Mouse (Mus musculus) right cerebral cortex, postnatal 10 days (tissue): ENCODE measurements around the gene Ccdc110.

ENCODE experiments used
- DNase-seq, 2 experiments: peaks; one replicate each; pipeline ENCODE4 v3.0.0; 2021; ENCODE audit warnings: low spot score in 2 of 2

The Ccdc110 gene

DNA sequence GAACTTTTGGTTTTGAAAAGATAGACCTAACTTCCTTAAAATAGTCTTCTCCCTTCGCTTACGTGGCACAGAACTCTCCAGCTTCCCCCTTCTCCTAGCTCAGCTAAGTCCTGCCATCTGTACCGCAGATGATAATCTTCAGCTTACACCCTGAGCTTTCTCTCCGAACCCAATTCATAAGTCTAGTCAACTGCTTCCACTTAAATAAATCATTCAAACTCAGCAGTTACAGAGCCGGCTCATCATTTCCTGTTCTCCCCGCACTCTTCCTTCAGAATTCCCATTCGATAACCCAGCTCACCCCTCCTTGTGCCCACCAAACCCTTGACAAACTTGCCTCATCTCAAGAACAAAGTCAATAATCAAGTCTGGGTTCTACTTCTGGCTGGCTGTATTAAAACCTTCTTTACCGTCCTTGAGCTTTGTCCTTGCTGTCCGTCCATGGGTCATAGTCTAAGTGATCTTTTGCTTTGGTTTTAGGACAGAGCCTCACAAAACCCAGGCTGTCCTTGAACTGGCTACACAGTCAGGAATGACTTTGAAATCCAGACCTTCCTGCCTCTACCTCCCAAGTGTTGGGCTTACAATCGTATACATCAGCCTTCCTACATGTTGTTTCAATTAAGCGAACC is 41.5 kb downstream of the Ccdc110 start:
- DNase-seq, result no peak

DNA sequence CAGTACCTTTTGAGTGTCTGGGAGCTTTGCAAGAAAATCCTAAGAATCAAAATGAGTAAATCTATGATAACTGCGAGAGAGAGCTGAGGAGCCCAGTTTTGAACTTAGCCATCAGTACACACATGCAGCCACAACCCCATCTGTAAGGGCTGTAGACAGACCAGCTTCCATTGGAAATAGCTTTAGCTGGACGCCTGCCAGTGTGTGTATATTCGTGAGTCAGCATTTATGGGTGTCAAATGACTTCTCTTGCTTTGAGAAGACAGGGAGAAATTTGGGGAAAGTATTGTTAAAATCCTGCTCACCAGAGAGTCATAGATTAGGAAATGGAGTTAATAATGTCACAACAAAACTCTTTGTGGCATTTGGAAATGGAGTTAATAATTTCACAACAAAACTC is 52.2 kb downstream of the Ccdc110 start:
- DNase-seq, result no peak

DNA sequence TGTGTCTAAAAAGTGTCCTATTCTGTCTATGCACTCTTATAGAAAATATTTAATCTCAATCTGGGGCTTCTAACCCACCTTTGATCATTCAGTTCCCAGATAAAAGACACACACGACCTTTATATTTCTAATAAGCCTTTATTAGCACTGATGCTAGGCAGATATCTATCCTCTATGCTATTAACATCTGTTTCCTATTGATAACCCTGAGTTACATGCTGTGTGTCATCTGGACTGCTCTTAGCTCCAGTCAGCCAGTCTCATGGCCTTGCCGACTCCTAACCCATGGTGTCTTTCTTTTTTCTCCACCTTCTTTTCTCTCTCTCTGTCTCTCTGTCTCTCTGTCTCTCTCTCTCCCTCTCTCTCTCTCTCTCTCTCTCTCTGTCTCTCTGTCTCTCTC is 53.8 kb downstream of the Ccdc110 start:
- no peak for DNase-seq

DNA sequence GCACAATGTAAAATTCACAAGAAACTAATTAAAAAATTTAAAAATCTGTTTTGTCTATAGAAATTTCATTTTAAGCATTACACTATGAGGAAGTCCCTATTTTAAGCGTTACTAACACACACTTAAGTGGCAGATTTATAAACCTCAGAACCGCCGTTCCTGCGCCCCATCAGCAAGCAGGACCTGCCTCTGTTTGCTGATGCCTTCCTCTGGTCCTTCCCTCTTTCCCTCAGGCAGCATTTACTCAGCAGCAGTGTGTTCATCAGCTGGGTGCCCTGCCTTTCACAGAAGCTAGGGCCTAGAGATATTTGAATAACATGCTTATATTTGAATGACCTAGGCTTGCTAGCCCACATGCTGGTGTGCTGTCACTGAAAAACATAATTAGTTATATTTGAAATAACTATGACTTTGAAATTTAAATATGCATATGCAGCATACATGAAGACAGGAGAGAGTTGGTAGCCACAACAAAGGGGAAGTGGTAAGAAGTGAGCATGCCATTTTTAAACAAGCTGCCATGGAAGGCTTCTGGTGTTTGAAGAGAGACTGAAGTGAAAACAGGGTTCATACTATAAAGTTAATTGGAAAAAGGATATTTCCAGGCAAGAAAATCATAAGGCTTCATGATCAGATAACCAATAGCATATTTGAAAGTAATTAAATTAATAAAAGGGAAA is 56.4 kb downstream of the Ccdc110 start:
- no peak for DNase-seq
